Mouse (Mus musculus) G1E-ER4 (cell line): ENCODE data around the gene Kmt2e. TPM values are rescaled to one million over a fixed set of nuclear protein-coding genes. Genes with fewer than 3 reads are reported as not detected.

ENCODE experiments used
- GATA1 ChIP-seq: IDR thresholded peaks from one replicate; pipeline ENCODE4 v1.8.0; 2012; ENCODE audit warnings: low read length, inconsistent platforms
- polyA plus RNA-seq: library from polyadenylated mRNA; stranded (reverse); fragments of >175 nt; gene quantifications from 2 replicates; pipeline ENCODE4 v1.2.3, GENCODE M21; 2012

Kmt2e gene
- 6.9 and 11.8 TPM in 2 replicates for polyA plus RNA-seq

GRCm38 (mm10) chr5:23433720-23434597 is at the start of gene Kmt2e:
Gene Kmt2e, plus strand, starts transcription at chr5:23434441.
- TF ChIP-seq GATA1: no peak

DNA sequence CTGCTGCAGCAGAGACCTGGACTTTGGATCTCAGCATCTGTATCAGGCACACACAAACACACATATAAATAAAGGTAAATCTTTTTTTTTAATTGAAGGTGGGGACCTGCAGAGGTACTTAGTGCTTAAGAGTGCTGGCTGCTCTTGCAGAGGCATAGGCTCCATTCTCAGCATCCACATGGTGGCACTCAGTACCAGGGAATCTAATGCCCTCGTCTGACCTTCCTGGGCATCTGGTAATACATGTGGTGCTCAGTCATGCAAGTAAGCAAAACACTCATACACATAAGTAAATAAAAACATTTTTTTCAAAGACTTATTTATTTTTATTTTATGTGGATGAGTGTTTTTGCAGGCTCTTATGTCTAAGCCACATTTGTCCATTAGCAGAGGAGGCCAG is 49.1 kb upstream of the Kmt2e start:
- TF ChIP-seq GATA1: no peak

DNA sequence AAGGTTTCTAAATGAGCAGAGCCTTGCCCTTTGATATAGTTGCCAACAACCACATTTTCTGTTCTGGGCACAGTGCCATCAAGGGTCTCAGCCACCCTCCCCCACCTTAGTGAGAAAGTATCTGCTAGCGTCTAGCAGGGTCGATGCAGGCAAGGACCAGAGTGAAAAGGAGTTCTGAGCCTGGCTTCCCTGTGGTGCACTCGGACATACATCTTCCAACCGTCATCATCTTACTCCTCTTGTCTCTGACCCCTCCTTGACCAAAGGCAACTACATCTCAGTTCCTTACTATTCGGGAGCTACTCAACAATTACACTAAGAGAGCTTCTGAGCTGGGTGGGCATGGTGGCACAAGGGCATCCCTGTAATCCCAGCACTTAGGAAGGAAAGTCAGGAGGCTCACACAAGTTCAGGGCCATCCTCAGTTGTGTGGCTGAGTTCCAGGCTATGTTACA is 48.5 kb upstream of the Kmt2e start:
- no peak for TF ChIP-seq GATA1

DNA sequence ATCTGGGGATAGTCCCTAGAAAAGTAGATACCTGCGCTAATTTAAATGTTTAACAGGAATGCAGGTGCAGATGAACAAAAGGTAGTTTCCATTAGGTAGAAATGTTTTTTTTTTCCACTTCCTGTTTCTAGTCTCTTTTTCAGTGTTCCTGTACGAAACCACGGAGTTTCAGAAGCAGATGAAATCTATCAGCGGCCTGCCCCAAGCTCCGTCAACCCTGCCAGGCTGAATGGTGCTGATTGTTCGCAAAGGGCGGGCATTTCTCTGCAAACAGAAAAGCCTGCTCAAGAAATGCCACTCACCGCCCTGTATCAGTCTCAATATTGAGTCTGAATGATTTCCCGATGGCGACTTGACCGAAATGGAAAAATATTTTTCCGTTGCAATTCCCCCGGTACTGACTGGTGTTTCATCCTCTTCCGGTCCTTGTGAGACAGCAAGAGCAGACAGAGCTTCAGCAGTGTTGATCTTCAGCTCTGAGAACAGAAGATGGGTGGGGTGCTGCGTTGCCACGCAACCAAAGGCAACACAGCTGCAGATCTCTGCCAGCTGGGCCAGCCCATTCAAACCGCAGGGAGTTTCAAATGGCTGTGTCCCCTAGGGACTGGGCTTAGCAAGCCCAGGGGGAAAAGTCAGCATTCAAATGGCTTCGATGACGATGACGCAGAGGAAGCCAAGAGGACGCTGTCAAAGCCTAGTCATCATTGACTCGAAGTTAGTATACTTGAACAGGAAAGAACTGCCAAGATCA is 47.5 kb upstream of the Kmt2e start:
- no peak for TF ChIP-seq GATA1

- no peak for TF ChIP-seq GATA1
These were observed 47.0 kb upstream of the Kmt2e start for GRCm38 (mm10) chr5:23387313-23387666.

DNA sequence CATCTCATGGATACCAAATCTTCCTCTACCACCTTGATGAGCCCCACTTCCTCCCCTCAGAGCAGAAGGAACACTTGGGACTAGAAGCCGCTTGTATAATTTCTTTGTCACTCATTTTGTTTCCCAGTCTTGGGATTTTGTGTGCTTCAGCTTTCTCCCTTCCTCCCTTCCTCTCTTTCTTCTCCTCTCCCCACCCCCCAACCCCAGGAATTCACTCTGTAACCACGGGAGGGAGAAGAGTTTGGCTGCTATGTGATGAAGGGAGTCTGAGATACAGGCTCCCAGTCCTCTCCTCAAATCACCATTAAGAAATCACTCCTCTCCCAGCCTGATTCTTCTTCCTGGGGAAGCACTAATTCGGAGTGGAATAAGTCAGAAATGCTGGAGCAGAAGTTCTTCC is 46.1 kb upstream of the Kmt2e start:
- no peak for TF ChIP-seq GATA1

DNA sequence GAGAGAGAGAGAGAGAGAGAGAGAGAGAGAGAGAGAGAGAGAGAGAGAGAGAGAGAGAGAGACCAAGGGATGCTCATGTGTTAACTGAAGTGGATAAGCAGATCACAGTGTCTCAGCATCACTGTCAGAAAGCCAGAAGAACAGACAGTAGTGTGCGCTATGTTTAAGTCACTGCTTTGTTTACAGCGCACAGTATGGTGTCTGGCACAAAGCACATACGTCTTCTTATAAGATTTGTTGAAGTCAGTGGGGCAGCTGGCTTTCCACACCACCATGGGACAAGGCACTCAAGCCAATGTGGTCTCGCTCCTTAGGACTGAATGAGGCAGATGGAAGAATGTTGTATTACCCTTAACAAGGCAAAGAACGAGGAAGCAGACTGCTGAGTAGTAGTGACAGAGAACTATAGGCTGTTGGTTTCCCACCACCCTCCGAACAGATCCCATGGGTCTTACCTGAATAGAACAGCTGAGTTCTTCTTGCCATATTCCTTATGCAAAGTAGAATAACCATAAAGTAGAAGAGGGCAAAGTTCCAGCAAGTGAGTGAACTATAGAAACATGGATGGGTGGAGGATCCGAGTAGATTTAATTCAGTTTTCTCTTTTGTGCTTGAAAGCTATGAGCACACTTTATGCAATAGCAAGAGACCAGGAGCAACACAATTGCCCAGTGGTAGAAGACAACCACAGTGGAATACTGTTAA is 44.5 kb upstream of the Kmt2e start:
- no peak for TF ChIP-seq GATA1

- no peak for TF ChIP-seq GATA1
These were observed 42.5 kb upstream of the Kmt2e start for GRCm38 (mm10) chr5:23391714-23392113.

- no peak for TF ChIP-seq GATA1
These were observed 40.4 kb upstream of the Kmt2e start for GRCm38 (mm10) chr5:23393870-23394269.

- no peak for TF ChIP-seq GATA1
These were observed 39.7 kb upstream of the Kmt2e start for GRCm38 (mm10) chr5:23394366-23395145.

GRCm38 (mm10) chr5:23395721-23396120 is 38.5 kb upstream of the Kmt2e start:
- TF ChIP-seq GATA1: no peak

DNA sequence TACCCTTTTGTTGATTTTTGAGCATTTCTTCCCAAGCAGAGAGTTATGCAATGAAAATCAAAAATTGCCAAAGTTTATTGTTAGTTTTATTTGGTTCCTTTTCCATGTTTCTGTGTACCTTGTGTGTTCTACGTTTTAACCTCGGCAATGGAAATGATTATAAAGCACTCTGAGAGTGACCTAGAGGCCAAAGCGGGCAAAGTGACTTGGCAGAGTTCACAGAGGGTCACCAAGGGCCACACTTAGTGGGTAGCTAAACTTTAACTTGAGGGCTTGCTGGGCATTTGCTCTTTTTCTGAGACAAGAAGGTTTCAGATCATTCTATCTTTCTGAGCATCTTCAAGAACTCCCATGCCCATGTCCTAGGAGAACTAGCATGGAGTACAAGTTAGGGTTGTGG is 37.5 kb upstream of the Kmt2e start:
- no peak for TF ChIP-seq GATA1

DNA sequence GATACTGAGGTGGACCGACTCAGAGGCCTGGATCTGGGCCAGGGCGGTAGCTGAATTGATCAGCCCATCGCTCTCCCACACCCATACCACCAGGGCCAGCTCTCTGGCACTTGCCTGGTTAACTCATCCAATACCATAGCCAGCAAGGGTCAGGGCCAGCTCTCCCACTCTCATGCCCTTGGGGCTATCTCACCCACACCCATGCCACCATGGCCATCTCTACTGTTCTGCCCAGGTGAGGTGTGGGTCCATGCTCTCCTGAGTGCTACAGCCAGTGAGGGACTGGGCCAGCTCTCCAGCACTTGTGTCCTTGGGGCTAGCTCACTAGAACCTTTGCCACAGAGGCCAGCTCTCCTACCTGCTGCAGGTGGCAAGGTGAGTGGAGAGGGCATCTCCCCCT is 34.1 kb upstream of the Kmt2e start:
- TF ChIP-seq GATA1: no peak

DNA sequence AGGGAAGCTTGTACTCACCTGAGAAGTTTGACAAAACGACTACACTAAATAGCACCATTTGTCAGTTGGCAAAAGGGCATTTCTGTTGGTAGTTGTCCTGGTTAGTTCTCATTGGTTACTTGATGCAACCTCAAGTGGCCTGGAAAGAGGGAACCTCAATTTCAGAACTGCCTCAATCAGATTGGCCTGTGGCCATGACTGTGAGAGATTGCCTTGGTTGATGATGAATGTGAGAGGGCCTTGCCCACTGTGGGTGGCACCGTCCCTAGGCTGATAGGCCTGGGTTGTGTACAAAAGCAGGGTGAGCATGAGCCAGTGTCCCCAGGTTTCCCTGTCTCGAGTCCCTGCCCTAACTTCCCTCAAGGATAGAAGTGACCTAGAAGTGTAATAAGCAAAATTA is 33.4 kb upstream of the Kmt2e start:
- no peak for TF ChIP-seq GATA1

- no peak for TF ChIP-seq GATA1
These were observed 32.9 kb upstream of the Kmt2e start for GRCm38 (mm10) chr5:23401368-23401767.
